Mouse (Mus musculus): Measurements from ENCODE around the gene Gadd45gip1.

Gene Gadd45gip1

GRCm38 (mm10) chr8:84847684-84848435, 16.5 kb downstream of the Gadd45gip1 start:
- no peak for DNase-seq (ENCODE audit: low read depth, low spot score)

- no peak for DNase-seq (ENCODE audit: low read depth, low spot score)
These were observed 25.1 kb downstream of the Gadd45gip1 start for GRCm38 (mm10) chr8:84856434-84856833.

GRCm38 (mm10) chr8:84856864-84857441, 25.6 kb downstream of the Gadd45gip1 start, which contains the start of gene Farsa:
TSS of gene Farsa (plus strand) at chr8:84856989.
- DNase-seq (ENCODE audit: low read depth, low spot score): peak; percentile 80

- DNase-seq (ENCODE audit: low read depth, low spot score): no peak
These were observed 40.3 kb downstream of the Gadd45gip1 start, which contains the start of gene Syce2 for GRCm38 (mm10) chr8:84871376-84872308. TSS of gene Syce2 (plus strand) at chr8:84872111.

GRCm38 (mm10) chr8:84872309-84872965, 41.1 kb downstream of the Gadd45gip1 start:
- no peak for DNase-seq (ENCODE audit: low read depth, low spot score)

- no peak for DNase-seq (ENCODE audit: low read depth, low spot score)
These were observed 41.7 kb downstream of the Gadd45gip1 start for GRCm38 (mm10) chr8:84873016-84873415.

- no peak for DNase-seq (ENCODE audit: low read depth, low spot score)
These were observed 43.0 kb downstream of the Gadd45gip1 start for GRCm38 (mm10) chr8:84874339-84874738.

- no peak for DNase-seq (ENCODE audit: low read depth, low spot score)
These were observed 46.1 kb downstream of the Gadd45gip1 start for GRCm38 (mm10) chr8:84877297-84878035.

GRCm38 (mm10) chr8:84878915-84879314, 47.6 kb downstream of the Gadd45gip1 start:
- no peak for DNase-seq (ENCODE audit: low read depth, low spot score)

- DNase-seq (ENCODE audit: low read depth, low spot score): no peak
These were observed 53.4 kb downstream of the Gadd45gip1 start for GRCm38 (mm10) chr8:84884728-84885127.
